Mouse (Mus musculus) yolk sac, embryonic 10.5 days (tissue): ENCODE data around the gene Gls.
A peak's percentile ranks its signal among the peaks of the same experiment; 100 is the strongest.

Experiments
- DNase-seq: peaks from one replicate; pipeline ENCODE4 v3.0.0-alpha.2; 2017; ENCODE audit warnings: low spot score

The Gls gene

GRCm38 (mm10) chr1:52248899-52249556 is 16.0 kb upstream of the Gls start:
- DNase-seq, result no peak

- DNase-seq, result no peak
Observed at GRCm38 (mm10) chr1:52242270-52242669, 9.2 kb upstream of the Gls start.

GRCm38 (mm10) chr1:52232766-52233140 is 279 bp downstream of the Gls start:
- DNase-seq, result no peak

GRCm38 (mm10) chr1:52231939-52232765 is 880 bp downstream of the Gls start:
- peak; percentile 64 for DNase-seq

- DNase-seq, result no peak
Observed at GRCm38 (mm10) chr1:52230404-52230803, 2.6 kb downstream of the Gls start.

GRCm38 (mm10) chr1:52228178-52228577 is 4.9 kb downstream of the Gls start:
- DNase-seq, result no peak

- DNase-seq, result no peak
Observed at GRCm38 (mm10) chr1:52226416-52226815, 6.6 kb downstream of the Gls start.

- no peak for DNase-seq
Observed at GRCm38 (mm10) chr1:52216766-52217165, 16.3 kb downstream of the Gls start.

- DNase-seq, result no peak
Observed at GRCm38 (mm10) chr1:52182992-52183391, 50.0 kb downstream of the Gls start.

GRCm38 (mm10) chr1:52181994-52182393 is 51.0 kb downstream of the Gls start:
- DNase-seq, result no peak

GRCm38 (mm10) chr1:52179939-52180568 is 53.0 kb downstream of the Gls start:
- DNase-seq, result no peak

GRCm38 (mm10) chr1:52176999-52177398 is 56.0 kb downstream of the Gls start:
- no peak for DNase-seq

- no peak for DNase-seq
Observed at GRCm38 (mm10) chr1:52175983-52176382, 57.0 kb downstream of the Gls start.

GRCm38 (mm10) chr1:52175321-52175720 is 57.7 kb downstream of the Gls start:
- DNase-seq, result no peak

- DNase-seq, result no peak
Observed at GRCm38 (mm10) chr1:52171271-52171670, 61.8 kb downstream of the Gls start.

GRCm38 (mm10) chr1:52170747-52171146 is 62.3 kb downstream of the Gls start:
- DNase-seq, result no peak

GRCm38 (mm10) chr1:52170057-52170456 is 63.0 kb downstream of the Gls start:
- DNase-seq, result no peak

GRCm38 (mm10) chr1:52166652-52167220 is 66.3 kb downstream of the Gls start:
- no peak for DNase-seq

GRCm38 (mm10) chr1:52163707-52164457 is 69.2 kb downstream of the Gls start:
- no peak for DNase-seq

GRCm38 (mm10) chr1:52161151-52161550 is 71.9 kb downstream of the Gls start:
- DNase-seq, result no peak

GRCm38 (mm10) chr1:52158490-52159381 is 74.3 kb downstream of the Gls start:
- DNase-seq, result peak; percentile 22
